Mouse (Mus musculus) forebrain, postnatal 0 days (tissue): Measurements from ENCODE around the gene Zdhhc21. TPM values are rescaled to one million over a fixed set of nuclear protein-coding genes. Genes with fewer than 3 reads are reported as not detected.

Experiments
- ATAC-seq: fragments of 200-750 bp; cut with Nextera tagmentation; 2 replicates; pipeline ENCODE4 v1.8.0; 2017; ENCODE audit warnings: mild to moderate bottlenecking, moderate library complexity
- DNase-seq: peaks from one replicate; pipeline ENCODE4 v3.0.0-alpha.2; 2015
- H3K27ac ChIP-seq: fragments of 300-500 bp; sonication (generic); 2 replicates; pipeline ENCODE4 v1.5.1; 2014; ENCODE audit warnings: low read depth, mild to moderate bottlenecking, antibody characterized with exemption, low read length, moderate library complexity, mixed read lengths
- H3K27me3 ChIP-seq: fragments of 300-500 bp; sonication (generic); 2 replicates; pipeline ENCODE4 v1.6.1; 2014; ENCODE audit warnings: mild to moderate bottlenecking, low read length, mixed read lengths; ENCODE audit not compliant: insufficient read depth
- H3K36me3 ChIP-seq: fragments of 300-500 bp; sonication (generic); 2 replicates; pipeline ENCODE4 v1.6.1; 2014; ENCODE audit warnings: mild to moderate bottlenecking, moderate library complexity; ENCODE audit not compliant: insufficient read depth
- H3K4me1 ChIP-seq: fragments of 300-500 bp; sonication (generic); 2 replicates; pipeline ENCODE4 v1.6.1; 2014; ENCODE audit warnings: antibody characterized with exemption; ENCODE audit not compliant: insufficient read depth
- H3K4me2 ChIP-seq: fragments of 300-500 bp; sonication (generic); 2 replicates; pipeline ENCODE4 v1.6.1; 2014; ENCODE audit warnings: low read depth, mild to moderate bottlenecking, moderate library complexity
- H3K4me3 ChIP-seq: fragments of 300-500 bp; sonication (generic); 2 replicates; pipeline ENCODE4 v1.5.1; 2014; ENCODE audit warnings: low read depth, low read length, mixed read lengths
- H3K9ac ChIP-seq: fragments of 300-500 bp; sonication (generic); 2 replicates; pipeline ENCODE4 v1.6.1; 2014; ENCODE audit warnings: mild to moderate bottlenecking
- H3K9me3 ChIP-seq: fragments of 300-500 bp; sonication (generic); 2 replicates; pipeline ENCODE4 v1.6.1; 2016; ENCODE audit warnings: low read length
- CTCF ChIP-seq: sonication (generic); IDR thresholded peaks from 2 replicates; pipeline ENCODE4 v1.5.1; 2016; ENCODE audit warnings: antibody characterized with exemption, control low read depth, low read depth
- WGBS: fragments of 180-500 bp; shearing (Covaris S2); extraction: QIAGEN DNeasy Blood & Tissue Kit; methylation state at CpG from one replicate; pipeline ENCODE4 v1.1.7; 2014; 5-methylcytosine and 5-hydroxymethylcytosine counted together
- polyA plus RNA-seq: library from polyadenylated mRNA; unstranded; fragments of >200 nt; fragmentation: Nextera tagmentation; extraction: Ambion mirVana; gene quantifications from 2 replicates; pipeline ENCODE4 v1.2.1, GENCODE M21; 2015
- total RNA-seq: library from RNA; depleted of rRNA; stranded (reverse); fragments of >200 nt; gene quantifications from 2 replicates; pipeline ENCODE4 v1.2.3, GENCODE M21; 2014

The Zdhhc21 gene
- total and polyA plus RNA-seq, 2 experiments from 2014 or later, result 11.9 to 39.6 TPM

GRCm38 (mm10) chr4:82815296-82815695, 44.5 kb downstream of the Zdhhc21 start:
- no peak overlapping the region for H3K27ac ChIP-seq
- peak; percentile 38; the same call in 1 of the 2 replicates for ATAC-seq
- no peaks in the 10 kb centered on the region for H3K4me1 ChIP-seq
- no peaks in the 10 kb centered on the region for H3K9me3 ChIP-seq
- H3K4me3 ChIP-seq, result no peak overlapping the region
- no peaks in the 10 kb centered on the region for H3K27me3 ChIP-seq
- 63% methylated on average over 4 of the region's 4 CpGs for WGBS
- no peak for TF ChIP-seq CTCF
- no peak overlapping the region for H3K4me2 ChIP-seq
- no peak overlapping the region for H3K9ac ChIP-seq
- no peaks in the 10 kb centered on the region for H3K36me3 ChIP-seq
- DNase-seq, result no peak

- Histone ChIP-seq H3K4me2 (no peak overlapping the region), H3K4me3 (no peak overlapping the region), H3K36me3 (no peaks in the 10 kb centered on the region), H3K27me3 (no peaks in the 10 kb centered on the region), H3K4me1 (no peaks in the 10 kb centered on the region), H3K9me3 (no peaks in the 10 kb centered on the region), H3K9ac (no peak overlapping the region), H3K27ac (no peak overlapping the region)
- DNase-seq (no peak), ATAC-seq (no peak)
- 0 out of 2 replicates have a peak, but pooled peaks have one; percentile 6 for TF ChIP-seq CTCF
- 63% methylated on average over 6 of the region's 6 CpGs for WGBS
Observed at GRCm38 (mm10) chr4:82813356-82813755, 46.4 kb downstream of the Zdhhc21 start.

- H3K9me3 ChIP-seq, result no peaks in the 10 kb centered on the region
- H3K27me3 ChIP-seq, result no peaks in the 10 kb centered on the region
- ATAC-seq (no peak), DNase-seq (no peak)
- no peak overlapping the region for H3K27ac ChIP-seq
- H3K4me3 ChIP-seq, result no peak overlapping the region
- no peaks in the 10 kb centered on the region for H3K4me1 ChIP-seq
- 65% methylated on average over 10 of the region's 10 CpGs for WGBS
- no peaks in the 10 kb centered on the region for H3K36me3 ChIP-seq
- TF ChIP-seq CTCF, result no peak
- H3K9ac ChIP-seq, result no peak overlapping the region
- no peak overlapping the region for H3K4me2 ChIP-seq
Observed at GRCm38 (mm10) chr4:82807811-82808210, 51.9 kb downstream of the Zdhhc21 start.

GRCm38 (mm10) chr4:82806176-82806757, 53.5 kb downstream of the Zdhhc21 start:
- H3K4me1 ChIP-seq, result no peaks in the 10 kb centered on the region
- no peaks in the 10 kb centered on the region for H3K9me3 ChIP-seq
- H3K27ac ChIP-seq, result no peak overlapping the region
- ATAC-seq, result peak; percentile 58; the same call in 1 of the 2 replicates
- no peaks in the 10 kb centered on the region for H3K36me3 ChIP-seq
- DNase-seq, result peak; percentile 53
- WGBS, result 32% methylated on average over 10 of the region's 10 CpGs
- no peak overlapping the region for H3K4me2 ChIP-seq
- no peak overlapping the region for H3K9ac ChIP-seq
- no peak overlapping the region for H3K4me3 ChIP-seq
- H3K27me3 ChIP-seq, result no peaks in the 10 kb centered on the region
- TF ChIP-seq CTCF, result no peak

GRCm38 (mm10) chr4:82804019-82804418, 55.7 kb downstream of the Zdhhc21 start:
- DNase-seq, result peak; percentile 52
- Histone ChIP-seq H3K27ac (no peak overlapping the region), H3K4me3 (no peak overlapping the region), H3K9ac (no peak overlapping the region), H3K36me3 (no peaks in the 10 kb centered on the region), H3K27me3 (no peaks in the 10 kb centered on the region), H3K4me1 (no peaks in the 10 kb centered on the region), H3K4me2 (no peak overlapping the region), H3K9me3 (no peaks in the 10 kb centered on the region)
- TF ChIP-seq CTCF, result peak; percentile 65
- WGBS, result 26% methylated on average over 2 of the region's 2 CpGs
- no peak for ATAC-seq

GRCm38 (mm10) chr4:82793608-82794007, 66.2 kb downstream of the Zdhhc21 start:
- DNase-seq (no peak), ATAC-seq (no peak)
- H3K9me3 ChIP-seq, result no peaks in the 10 kb centered on the region
- H3K4me1 ChIP-seq, result no peaks in the 10 kb centered on the region
- no peak overlapping the region for H3K4me2 ChIP-seq
- H3K27ac ChIP-seq, result no peak overlapping the region
- H3K9ac ChIP-seq, result no peak overlapping the region
- H3K36me3 ChIP-seq, result no peaks in the 10 kb centered on the region
- TF ChIP-seq CTCF, result no peak
- H3K4me3 ChIP-seq, result no peak overlapping the region
- 89% methylated on average over 6 of the region's 6 CpGs for WGBS
- no peaks in the 10 kb centered on the region for H3K27me3 ChIP-seq

- H3K9me3 ChIP-seq, result no peaks in the 10 kb centered on the region
- no peak for ATAC-seq
- H3K27ac ChIP-seq, result no peak overlapping the region
- H3K4me2 ChIP-seq, result no peak overlapping the region
- TF ChIP-seq CTCF, result no peak
- no peaks in the 10 kb centered on the region for H3K36me3 ChIP-seq
- no peaks in the 10 kb centered on the region for H3K4me1 ChIP-seq
- WGBS, result 86% methylated on average over 5 of the region's 5 CpGs
- H3K4me3 ChIP-seq, result no peak overlapping the region
- H3K27me3 ChIP-seq, result no peaks in the 10 kb centered on the region
- no peak for DNase-seq
- no peak overlapping the region for H3K9ac ChIP-seq
Observed at GRCm38 (mm10) chr4:82792906-82793580, 66.7 kb downstream of the Zdhhc21 start.
